Mouse (Mus musculus): ENCODE results near the gene Nfatc3. TPM values are rescaled to one million over a fixed set of nuclear protein-coding genes. Genes with fewer than 3 reads are reported as not detected.

Nfatc3 gene
- polyA plus RNA-seq, 1 experiment from 2014 or later: 2.5 TPM

DNA sequence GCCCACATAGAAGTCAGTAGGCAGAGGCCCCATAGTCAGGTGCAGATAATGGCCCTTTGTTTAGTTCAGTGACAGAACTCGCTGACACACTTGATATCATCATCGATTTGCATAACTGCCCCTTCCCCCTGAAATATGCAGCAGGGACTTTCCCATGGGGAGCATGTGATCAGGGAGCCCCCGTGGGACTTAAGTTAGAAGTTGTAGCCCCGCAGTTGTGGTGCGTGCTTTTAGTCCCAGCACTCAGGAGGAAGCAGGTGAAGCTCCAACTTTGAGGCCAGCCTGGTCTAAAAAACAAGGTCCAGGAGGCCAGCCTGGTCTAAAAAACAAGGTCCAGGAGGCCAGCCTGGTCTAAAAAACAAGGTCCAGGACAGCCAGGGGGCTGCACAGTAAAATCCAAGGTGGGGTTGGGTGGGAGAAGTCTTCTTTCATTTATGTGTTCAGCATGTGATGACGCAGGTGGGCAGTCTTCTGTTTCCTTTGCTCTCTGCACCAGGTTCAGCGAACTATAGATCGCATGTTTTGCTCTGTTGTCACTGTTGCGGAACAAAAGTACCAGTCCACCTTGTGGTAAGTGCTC, 6.0 kb upstream of the Nfatc3 start:
- no peak for DNase-seq (ENCODE audit: low spot score)
- Histone ChIP-seq H3K9ac (ENCODE audit: low read length) (no peak overlapping the region), H3K36me3 (ENCODE audit: control insufficient read depth, insufficient read depth, low read length) (no peaks in the 10 kb centered on the region), H3K27ac (replicated peaks) (no peak overlapping the region), H3K4me3 (ENCODE audit: low read depth, low read length) (no peak overlapping the region), H3K4me1 (replicated peaks; ENCODE audit: control insufficient read depth, insufficient read depth) (no peaks in the 10 kb centered on the region), H3K27me3 (ENCODE audit: control insufficient read depth, insufficient read depth, low read length) (no peaks in the 10 kb centered on the region), H3K4me2 (replicated peaks; ENCODE audit: low read depth) (no peak overlapping the region), H3K9me3 (ENCODE audit: control insufficient read depth, low read length) (no peaks in the 10 kb centered on the region)
- TF ChIP-seq CTCF (IDR thresholded peaks at IDR 0.05; ENCODE audit: low read depth) (no peak), EP300 (optimal IDR thresholded peaks at IDR 0.05) (no peak)
- WGBS: 86% methylated on average over 9 of the region's 9 CpGs
- no peak for ATAC-seq (ENCODE audit: low FRiP score, low TSS enrichment)

DNA sequence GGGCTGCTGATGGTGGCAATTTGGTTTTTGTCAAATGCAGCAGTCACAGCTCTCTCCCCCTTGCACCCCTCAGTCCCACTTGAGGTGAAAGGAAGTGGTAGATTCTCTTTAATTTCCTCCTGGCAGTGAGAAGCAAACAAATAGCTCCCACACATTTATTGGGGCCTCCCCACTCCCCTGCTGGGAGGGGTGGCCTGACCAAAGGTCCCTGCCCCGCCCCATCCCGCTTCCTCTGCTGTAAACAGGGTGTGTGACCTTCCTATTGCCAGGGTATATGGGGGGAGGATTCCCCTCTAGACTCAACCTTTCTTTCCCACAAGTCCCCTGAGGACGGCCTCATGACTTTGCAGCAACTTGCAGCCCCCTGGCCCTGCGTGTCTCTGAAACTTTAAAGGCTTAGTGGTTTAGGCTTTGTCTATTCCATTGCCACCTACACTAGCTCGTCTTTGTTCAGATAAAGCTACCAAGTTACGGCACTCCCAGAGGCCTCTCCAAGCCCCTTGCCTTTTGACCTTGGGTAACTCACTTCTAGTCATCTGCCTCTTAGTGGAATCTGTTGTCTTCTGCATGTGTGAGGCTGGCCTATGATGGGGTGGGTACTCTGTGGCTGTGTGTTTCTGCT, 4.3 kb upstream of the Nfatc3 start:
- Histone ChIP-seq H3K9me3 (ENCODE audit: control insufficient read depth, low read length) (no peaks in the 10 kb centered on the region), H3K27me3 (ENCODE audit: control insufficient read depth, insufficient read depth, low read length) (no peaks in the 10 kb centered on the region), H3K4me1 (replicated peaks; ENCODE audit: control insufficient read depth, insufficient read depth) (no peaks in the 10 kb centered on the region), H3K4me2 (replicated peaks; ENCODE audit: low read depth) (no peak overlapping the region), H3K27ac (replicated peaks) (peak overlapping the region; percentile 30; the same call in 1 of the 2 replicates), H3K36me3 (ENCODE audit: control insufficient read depth, insufficient read depth, low read length) (no peaks in the 10 kb centered on the region), H3K4me3 (ENCODE audit: low read depth, low read length) (no peak overlapping the region), H3K9ac (ENCODE audit: low read length) (no peak overlapping the region)
- 45% methylated on average over 6 of the region's 6 CpGs for WGBS
- DNase-seq (ENCODE audit: low spot score): peak; percentile 73
- TF ChIP-seq EP300 (optimal IDR thresholded peaks at IDR 0.05): no peak
- ATAC-seq (ENCODE audit: low FRiP score, low TSS enrichment): peak; percentile 63; the same call in 1 of the 2 replicates

DNA sequence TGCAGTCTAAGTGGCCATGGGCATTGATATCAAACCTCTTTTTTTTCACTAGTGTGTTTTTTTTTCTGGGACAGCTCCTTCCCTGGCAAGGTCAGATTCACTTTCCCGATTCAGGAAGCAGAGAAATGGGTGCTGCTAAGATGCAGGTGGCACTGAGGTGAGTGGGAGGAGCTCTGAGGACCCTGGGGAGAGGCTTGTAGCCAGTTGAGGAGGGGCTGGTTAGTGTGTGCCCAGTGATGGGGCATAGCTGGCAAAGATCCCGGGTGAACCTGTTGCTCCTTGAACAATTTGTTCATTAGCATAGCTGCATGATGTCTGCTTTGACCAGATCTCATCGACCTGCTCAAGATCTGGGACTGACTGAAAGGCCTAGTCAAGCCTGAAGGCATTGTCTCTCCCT, 3.6 kb upstream of the Nfatc3 start:
- Histone ChIP-seq H3K36me3 (ENCODE audit: control insufficient read depth, insufficient read depth, low read length) (no peaks in the 10 kb centered on the region), H3K27ac (replicated peaks) (peak overlapping the region; percentile 30; the same call in 1 of the 2 replicates), H3K9me3 (ENCODE audit: control insufficient read depth, low read length) (no peaks in the 10 kb centered on the region), H3K4me3 (ENCODE audit: low read depth, low read length) (no peak overlapping the region), H3K9ac (ENCODE audit: low read length) (no peak overlapping the region), H3K4me2 (replicated peaks; ENCODE audit: low read depth) (no peak overlapping the region), H3K4me1 (replicated peaks; ENCODE audit: control insufficient read depth, insufficient read depth) (no peaks in the 10 kb centered on the region), H3K27me3 (ENCODE audit: control insufficient read depth, insufficient read depth, low read length) (no peaks in the 10 kb centered on the region)
- no peak for ATAC-seq (ENCODE audit: low FRiP score, low TSS enrichment)
- TF ChIP-seq CTCF (IDR thresholded peaks at IDR 0.05; ENCODE audit: low read depth): no peak
- no peak for TF ChIP-seq EP300 (optimal IDR thresholded peaks at IDR 0.05)
- 49% methylated on average over 3 of the region's 3 CpGs for WGBS
- DNase-seq (ENCODE audit: low spot score): no peak

DNA sequence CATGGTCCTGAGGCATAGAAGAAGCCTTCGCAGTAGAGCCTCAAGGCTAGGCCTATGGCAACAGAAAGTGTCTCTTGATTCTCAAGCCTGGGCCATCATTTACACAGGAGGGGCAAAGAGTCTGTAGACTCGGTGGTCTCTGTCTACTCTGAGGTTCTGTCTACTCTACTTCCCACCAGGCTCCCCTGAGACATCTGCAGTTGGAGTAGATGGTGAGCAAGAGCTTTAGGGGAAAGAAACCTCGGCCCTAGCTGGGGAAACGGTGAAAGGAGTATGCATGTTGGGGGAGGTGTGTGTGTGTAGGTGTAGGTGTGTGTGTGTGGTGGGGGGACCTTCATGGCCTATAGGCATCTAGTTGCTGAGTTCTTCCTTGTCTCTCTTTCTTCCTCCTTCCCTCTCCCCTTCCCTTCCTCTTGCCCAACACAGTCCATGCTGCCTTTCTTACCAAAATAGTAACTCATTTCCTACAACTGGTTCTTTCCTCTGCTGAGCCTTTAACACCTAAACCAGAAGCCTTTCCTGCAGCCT, 2.1 kb upstream of the Nfatc3 start:
- DNase-seq (ENCODE audit: low spot score): no peak

DNA sequence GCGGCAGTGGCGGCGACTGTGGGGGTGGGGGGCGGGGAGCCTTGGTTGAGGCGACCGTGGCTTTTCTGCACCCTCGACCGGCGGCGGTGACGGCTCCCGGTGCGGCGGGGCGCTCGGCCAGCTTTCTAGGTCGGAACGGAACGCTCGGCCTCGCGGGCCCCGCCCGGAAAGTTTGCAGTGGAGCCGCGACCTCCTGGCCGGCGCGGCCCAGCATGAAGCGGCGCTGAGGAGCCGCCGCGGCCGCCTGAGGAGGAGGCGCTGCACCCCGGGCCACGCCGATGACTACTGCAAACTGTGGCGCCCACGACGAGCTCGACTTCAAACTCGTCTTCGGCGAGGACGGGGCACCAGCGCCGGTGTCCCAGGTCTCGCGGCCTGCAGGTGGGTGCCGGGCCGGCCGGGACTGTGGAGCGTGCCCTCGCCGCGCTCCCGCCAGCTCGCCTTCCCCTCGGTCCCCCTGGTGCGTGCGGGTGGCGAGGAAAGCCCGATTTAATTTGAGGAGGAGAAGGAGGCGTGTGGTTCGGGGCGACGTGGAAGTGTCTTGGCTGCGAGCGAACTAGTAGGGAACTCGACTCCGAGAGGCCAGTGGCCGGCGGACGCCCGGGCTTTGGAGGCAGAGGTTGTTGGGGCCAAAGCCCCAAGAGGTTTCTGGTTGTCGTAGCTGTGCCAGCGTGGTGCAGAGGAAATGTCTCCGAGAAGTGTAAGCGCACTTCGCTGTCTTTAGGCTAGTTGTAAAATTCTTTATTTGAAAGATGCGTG, 1.2 kb downstream of the Nfatc3 start:
- TF ChIP-seq EP300 (optimal IDR thresholded peaks at IDR 0.05) (no peak), CTCF (IDR thresholded peaks at IDR 0.05; ENCODE audit: low read depth) (no peak)
- DNase-seq (ENCODE audit: low spot score) (peak; percentile 68), ATAC-seq (ENCODE audit: low FRiP score, low TSS enrichment) (peak; percentile 76)
- H3K36me3 ChIP-seq (ENCODE audit: control insufficient read depth, insufficient read depth, low read length): no peaks in the 10 kb centered on the region
- peak overlapping the region; percentile 84 for H3K4me3 ChIP-seq (ENCODE audit: low read depth, low read length)
- under 1% methylated on average over 76 of the region's 83 CpGs for WGBS
- H3K4me1 ChIP-seq (replicated peaks; ENCODE audit: control insufficient read depth, insufficient read depth): no peaks in the 10 kb centered on the region
- peak overlapping the region; percentile 88 for H3K9ac ChIP-seq (ENCODE audit: low read length)
- H3K27ac ChIP-seq (replicated peaks): peak overlapping the region; percentile 98
- no peaks in the 10 kb centered on the region for H3K27me3 ChIP-seq (ENCODE audit: control insufficient read depth, insufficient read depth, low read length)
- H3K9me3 ChIP-seq (ENCODE audit: control insufficient read depth, low read length): no peaks in the 10 kb centered on the region
- H3K4me2 ChIP-seq (replicated peaks; ENCODE audit: low read depth): peak overlapping the region; percentile 69

More for the DNA sequence above, 2.1 kb upstream of the Nfatc3 start:
- Histone ChIP-seq H3K9me3 (ENCODE audit: control insufficient read depth, low read length) (no peaks in the 10 kb centered on the region), H3K27ac (replicated peaks) (no peak overlapping the region), H3K9ac (ENCODE audit: low read length) (no peak overlapping the region), H3K27me3 (ENCODE audit: control insufficient read depth, insufficient read depth, low read length) (no peaks in the 10 kb centered on the region), H3K4me3 (ENCODE audit: low read depth, low read length) (no peak overlapping the region), H3K4me1 (replicated peaks; ENCODE audit: control insufficient read depth, insufficient read depth) (no peaks in the 10 kb centered on the region), H3K4me2 (replicated peaks; ENCODE audit: low read depth) (no peak overlapping the region), H3K36me3 (ENCODE audit: control insufficient read depth, insufficient read depth, low read length) (no peaks in the 10 kb centered on the region)
- no peak for TF ChIP-seq EP300 (optimal IDR thresholded peaks at IDR 0.05)
- no peak for TF ChIP-seq CTCF (IDR thresholded peaks at IDR 0.05; ENCODE audit: low read depth)
- 81% methylated on average over 4 of the region's 4 CpGs for WGBS
- ATAC-seq (ENCODE audit: low FRiP score, low TSS enrichment): no peak

Data from stomach, postnatal 0 days (tissue).